Mouse (Mus musculus) gastrocnemius, postnatal 36 days (tissue): ENCODE data around the gene Hspa5. TPM values are rescaled to one million over a fixed set of nuclear protein-coding genes. Genes with fewer than 3 reads are reported as not detected.
"Not testable (repeated sequence)": the region's sequence is repeated elsewhere in the genome, so short reads cannot be mapped to it uniquely, and the experiment has no call there.

Experiments
- DNase-seq, 2 experiments: peaks; one replicate each; pipeline ENCODE4 v3.0.0; 2022
- intact Hi-C: fragments of 180-260 bp; cut with DNase I; formaldehyde crosslinking; loops from one replicate; pipeline ENCODE4 v1.15.1; 2025
- total RNA-seq, 2 experiments: library from RNA; stranded (reverse); gene quantifications; 2 replicates each; pipeline ENCODE4 v1.2.3; 2021

The Hspa5 gene
- total RNA-seq, 2 experiments from 2014 or later, result 168 to 180 TPM

DNA sequence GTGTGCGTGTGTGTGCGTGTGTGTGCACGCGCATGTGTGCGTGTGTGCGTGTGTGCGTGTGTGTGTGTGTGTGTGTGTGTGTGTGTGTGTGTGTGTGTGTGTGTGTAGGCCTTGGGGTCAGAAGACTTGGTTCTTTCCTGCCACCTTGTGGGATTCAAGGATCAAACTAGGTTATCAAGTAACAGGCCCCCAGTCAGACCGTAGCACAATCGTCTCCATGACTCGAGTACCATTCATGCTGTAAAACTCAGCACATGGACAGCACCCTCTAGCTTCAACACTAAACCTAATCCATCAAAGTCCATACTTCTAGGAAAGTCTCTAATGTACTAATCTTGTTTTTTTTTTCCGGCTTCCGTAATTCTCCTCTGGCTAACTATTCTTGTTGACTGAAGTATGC is 7.0 kb upstream of the Hspa5 start:
- intact Hi-C loops, result no loop called here
- DNase-seq, result no peak

- no peak for DNase-seq
- intact Hi-C loops, result no loop called here
These were observed 1.7 kb upstream of the Hspa5 start for GRCm38 (mm10) chr2:34770049-34770448.

DNA sequence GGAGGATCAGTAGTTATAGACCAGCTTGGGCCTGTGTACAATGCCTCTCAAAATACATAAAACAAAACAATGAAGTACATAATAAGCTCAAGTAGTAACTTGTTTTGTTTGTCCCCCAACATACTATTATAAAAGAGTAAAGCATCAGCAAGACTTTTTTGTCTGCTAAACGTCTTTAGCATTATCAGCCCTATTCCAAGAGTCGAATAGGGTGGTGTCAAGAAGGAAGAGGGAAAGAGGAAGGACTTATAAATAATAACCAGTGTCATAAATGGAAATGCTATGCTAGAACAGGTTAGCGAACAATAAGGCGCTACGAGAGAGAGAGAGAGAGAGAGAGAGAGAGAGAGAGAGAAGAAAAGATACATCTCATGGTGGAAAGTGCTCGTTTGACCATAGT is 819 bp upstream of the Hspa5 start:
- DNase-seq, result no peak
- intact Hi-C loops, result no loop called here

DNA sequence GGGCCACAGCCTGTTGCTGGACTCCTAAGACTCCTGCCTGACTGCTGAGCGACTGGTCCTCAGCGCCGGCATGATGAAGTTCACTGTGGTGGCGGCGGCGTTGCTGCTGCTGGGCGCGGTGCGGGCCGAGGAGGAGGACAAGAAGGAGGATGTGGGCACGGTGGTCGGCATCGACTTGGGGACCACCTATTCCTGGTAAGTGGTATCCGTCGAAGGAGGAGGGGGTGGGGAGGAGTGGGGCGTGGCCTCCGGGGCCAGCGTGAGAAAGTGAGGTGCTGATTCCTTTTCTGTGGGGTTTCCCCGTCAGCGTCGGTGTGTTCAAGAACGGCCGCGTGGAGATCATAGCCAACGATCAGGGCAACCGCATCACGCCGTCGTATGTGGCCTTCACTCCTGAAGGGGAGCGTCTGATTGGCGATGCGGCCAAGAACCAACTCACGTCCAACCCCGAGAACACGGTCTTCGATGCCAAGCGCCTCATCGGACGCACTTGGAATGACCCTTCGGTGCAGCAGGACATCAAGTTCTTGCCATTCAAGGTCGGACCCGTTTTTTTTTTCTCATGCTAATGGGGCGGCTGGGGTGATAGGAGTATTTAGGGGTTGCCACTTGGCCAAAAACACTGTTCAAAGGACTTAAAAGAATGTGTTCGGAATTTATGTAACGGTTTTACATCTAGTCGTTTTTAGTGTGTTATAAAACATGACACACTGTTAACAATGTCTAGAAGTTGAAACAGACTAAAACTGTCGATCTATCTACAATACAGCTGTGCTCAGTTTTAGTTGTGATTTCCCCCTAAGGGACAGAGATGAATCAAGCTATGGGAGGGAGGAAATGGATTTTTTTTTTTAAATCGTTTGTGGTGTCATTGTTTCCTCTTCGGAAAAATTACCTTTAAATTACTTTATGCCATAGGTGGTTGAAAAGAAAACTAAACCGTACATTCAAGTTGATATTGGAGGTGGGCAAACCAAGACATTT is 774 bp downstream of the Hspa5 start:
- DNase-seq, result peak in 1 of 2 experiments; percentile 5
- intact Hi-C loops, result no loop called here

- no peak for DNase-seq
- intact Hi-C loops, result no loop called here
These were observed 1.9 kb downstream of the Hspa5 start for GRCm38 (mm10) chr2:34773673-34774072.

GRCm38 (mm10) chr2:34774493-34774892 is 2.7 kb downstream of the Hspa5 start:
- DNase-seq, result no peak

GRCm38 (mm10) chr2:34777237-34777868 is 5.6 kb downstream of the Hspa5 start:
- intact Hi-C loops, result no loop called here
- no peak for DNase-seq

More at GRCm38 (mm10) chr2:34774493-34774892, 2.7 kb downstream of the Hspa5 start:
- intact Hi-C loops, result no loop called here

- intact Hi-C loops, result loop anchor here (5.0 kb wide), 2 partner anchors 114 to 189 kb away; no protein-coding TSS in a partner anchor
- no peak for DNase-seq
These were observed 11.6 kb downstream of the Hspa5 start for GRCm38 (mm10) chr2:34783064-34784020.

DNA sequence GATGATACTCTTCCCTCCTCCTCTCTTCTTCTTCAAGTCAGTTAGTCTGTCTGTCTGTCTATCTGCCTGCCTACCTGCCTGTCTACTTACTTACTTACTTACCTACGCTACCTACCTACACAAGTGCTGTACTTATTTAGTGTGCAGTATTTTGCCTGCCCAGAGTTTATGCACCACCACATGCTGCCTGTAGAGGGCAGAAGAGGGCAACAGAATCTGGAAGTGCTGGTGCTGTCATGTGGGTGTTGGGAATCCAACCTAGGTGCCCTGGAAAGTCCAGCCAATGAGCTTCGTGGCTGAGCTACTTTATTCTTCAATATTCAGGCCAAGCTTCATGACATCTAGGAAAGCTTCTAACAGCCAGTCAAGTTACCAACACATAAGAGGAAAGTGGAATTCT is 12.3 kb downstream of the Hspa5 start:
- intact Hi-C loops, result loop anchor here (5.0 kb wide), 2 partner anchors 113 to 188 kb away; no protein-coding TSS in a partner anchor
- DNase-seq, result peak in 1 of 2 experiments; percentile 20

GRCm38 (mm10) chr2:34790282-34790681 is 18.5 kb downstream of the Hspa5 start:
- DNase-seq, result no peak
- intact Hi-C loops, result no loop called here

DNA sequence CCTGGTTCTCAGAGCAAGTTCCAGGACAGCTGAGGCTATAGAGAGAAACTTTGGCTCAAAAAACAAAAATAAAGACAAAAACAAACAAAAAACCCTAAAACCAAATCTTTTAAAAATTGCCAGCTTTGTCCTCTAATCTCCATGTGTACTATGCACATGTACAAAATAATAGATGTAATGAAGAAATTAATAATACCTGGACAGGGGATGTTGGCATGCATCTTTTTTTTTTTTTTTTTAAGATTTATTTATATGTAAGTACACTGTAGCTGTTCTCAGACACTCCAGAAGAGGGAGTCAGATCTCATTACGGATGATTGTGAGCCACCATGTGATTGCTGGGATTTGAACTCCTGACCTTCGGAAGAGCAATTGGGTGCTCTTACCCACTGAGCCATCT is 20.8 kb downstream of the Hspa5 start:
- DNase-seq, intact Hi-C loops: not testable (repeated sequence)

GRCm38 (mm10) chr2:34794511-34794910 is 22.7 kb downstream of the Hspa5 start:
- DNase-seq, result no peak
- intact Hi-C loops, result no loop called here

DNA sequence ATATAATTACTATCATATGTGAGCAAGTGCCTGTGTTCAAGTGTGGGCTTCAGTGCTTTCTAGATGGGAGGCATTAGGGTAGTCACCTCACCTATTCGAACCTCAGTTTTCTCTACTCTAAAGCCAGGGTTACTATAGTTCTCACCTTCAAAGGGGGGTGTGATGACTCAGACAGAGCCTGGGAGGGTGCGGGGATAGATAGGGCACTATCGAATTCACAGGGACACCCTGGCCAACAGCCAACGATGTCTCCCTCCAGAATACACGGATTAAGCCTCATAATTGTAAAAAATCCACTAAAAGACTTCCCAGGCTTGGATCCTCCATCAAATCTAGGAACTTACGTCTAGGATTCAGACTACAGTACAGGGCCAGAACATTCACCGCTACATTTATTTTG is 23.7 kb downstream of the Hspa5 start:
- intact Hi-C loops, result no loop called here
- DNase-seq, result no peak

- intact Hi-C loops, result no loop called here
- DNase-seq, result peak; percentile 70 to 78
These were observed 27.8 kb downstream of the Hspa5 start, which contains the start of gene Rabepk for GRCm38 (mm10) chr2:34799357-34800256. Rabepk (minus strand) TSS chr2:34799912.

- intact Hi-C loops, result no loop called here
- DNase-seq, result no peak
These were observed 28.6 kb downstream of the Hspa5 start for GRCm38 (mm10) chr2:34800371-34800770.

GRCm38 (mm10) chr2:34801516-34802482 is 30.0 kb downstream of the Hspa5 start:
- peak; percentile 92 to 96 for DNase-seq
- intact Hi-C loops, result no loop called here

DNA sequence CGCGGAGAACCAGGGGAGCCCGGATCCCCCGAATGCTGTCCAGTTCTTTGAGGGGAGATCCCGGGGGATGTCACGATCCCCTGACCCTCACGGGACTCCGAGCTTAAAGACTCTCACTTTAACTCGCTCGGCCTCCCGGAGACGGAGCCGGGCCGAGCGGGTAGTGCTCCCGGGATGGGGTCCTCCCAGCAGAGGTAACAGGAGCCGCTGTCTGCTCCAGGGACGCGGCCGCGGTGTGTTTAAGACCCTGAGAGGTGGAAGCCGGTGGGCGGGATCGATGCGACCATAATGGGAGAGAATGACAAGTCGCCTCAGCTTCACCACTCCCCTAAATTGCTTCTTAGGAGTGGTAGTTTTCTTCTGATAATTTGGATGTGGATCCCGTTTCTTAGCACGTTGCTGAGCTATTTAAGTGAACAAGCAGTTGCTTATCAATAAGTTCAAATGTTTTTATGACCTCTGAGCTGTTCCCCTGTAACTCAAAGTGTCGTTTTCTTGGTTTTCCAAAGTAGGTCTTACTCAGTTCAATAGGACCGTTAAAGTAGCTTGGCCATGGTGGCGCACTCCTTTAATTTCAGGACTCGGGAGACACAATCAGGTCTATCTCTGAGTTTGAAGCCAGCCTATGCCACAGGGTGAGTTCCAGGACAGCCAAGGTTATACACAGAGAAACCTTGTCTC is 30.9 kb downstream of the Hspa5 start:
- DNase-seq, intact Hi-C loops: not testable (repeated sequence)
